Mouse (Mus musculus) lung, postnatal 10 days (tissue): ENCODE measurements around the gene Zbtb38.

ENCODE experiments used
- DNase-seq: peaks from one replicate; pipeline ENCODE4 v3.0.0; 2021

Zbtb38 gene

DNA sequence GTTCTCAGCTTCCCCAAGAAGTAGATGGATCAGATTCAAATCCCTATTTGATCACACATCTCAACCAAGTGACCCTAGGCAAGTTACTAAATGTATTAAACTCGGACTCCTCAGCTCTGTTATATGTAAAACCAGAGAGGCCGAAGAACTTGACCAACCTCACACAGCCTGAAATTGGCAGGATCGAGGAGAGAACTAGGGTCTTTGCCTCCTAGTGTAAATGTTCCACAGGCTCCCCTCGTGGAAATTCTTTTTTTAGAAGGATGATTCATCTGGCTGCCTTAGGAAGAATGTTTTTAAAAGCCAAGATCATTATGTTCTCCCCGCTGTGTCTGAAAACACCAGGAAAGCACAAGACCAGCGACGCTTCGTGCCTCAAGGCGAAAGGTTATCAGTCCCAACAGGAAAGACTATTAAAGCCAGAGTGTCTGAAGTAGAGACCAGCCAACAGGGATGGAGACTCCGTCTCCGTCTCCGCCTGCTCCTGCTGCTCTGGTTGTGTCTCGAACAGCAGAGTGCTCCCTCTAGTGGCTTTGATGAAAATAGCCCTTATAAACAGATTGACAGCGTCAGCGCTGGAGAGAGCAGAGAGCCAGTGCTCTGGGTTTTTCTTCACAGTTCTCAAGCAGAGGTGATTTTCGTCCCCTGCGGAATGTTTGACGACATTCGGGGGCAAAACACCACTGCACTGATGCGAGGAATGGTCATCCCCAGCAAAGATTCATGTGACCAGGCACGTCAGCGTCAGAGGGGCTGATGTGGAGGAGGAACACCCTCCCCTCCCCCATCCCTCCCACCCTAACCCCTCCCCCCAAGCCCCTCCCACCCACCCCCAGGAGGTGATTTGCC, 6.3 kb upstream of the Zbtb38 start:
- peak; percentile 90 for DNase-seq

DNA sequence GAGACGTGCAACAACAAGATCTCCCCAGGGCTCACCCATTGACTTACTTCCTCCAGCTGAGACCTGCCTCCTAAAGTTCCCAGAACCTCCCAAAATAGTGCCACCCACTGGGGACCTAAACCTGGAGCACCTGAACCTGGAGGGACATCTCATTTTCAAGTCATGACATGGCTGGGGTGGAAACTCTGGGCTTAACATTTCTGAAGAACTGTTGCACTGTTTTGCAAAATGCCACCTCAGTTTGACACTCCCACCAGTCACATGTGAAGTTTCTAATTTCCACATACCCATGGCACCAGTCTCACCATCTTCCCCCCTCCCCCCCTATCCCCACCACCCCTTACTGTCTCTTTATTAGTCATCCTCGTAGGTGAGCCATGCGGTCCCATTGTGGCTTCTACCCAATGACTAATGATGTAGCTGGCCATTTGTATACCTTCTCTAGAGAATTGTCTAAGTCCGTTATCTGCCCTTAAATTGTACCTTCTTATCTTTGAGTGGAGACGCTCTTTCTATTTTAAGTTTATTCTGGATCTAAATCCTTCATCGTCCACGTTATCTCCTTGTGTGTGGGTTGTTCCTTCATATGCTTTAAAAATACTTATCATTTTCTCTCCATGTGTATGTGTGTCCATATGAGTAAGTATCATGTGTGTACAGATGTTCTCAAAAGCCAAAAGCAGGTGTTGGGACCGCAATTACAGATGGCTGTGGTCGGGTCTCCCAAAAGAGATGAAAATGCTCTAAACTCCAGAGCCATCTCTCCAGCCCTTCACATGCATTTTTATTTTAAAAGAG, 4.2 kb upstream of the Zbtb38 start:
- no peak for DNase-seq

DNA sequence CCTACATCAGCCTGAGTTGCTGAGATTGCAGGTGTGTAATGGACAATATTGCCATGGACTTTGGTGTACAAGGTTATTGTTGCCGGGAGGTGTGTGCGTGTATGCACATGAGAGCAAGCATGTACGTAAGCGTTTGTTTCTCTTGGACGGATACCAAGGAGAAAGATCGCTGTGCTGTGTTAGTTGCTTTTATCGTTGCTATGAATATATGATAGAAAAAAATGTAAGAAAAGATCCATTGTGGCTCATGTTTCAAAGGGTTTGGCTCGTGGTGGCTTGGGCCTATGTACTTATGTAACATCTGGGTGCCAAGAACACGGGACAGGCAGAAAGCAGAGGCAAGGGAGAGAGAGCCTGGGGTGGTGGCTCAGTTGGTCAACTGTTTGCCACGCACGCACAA, 3.1 kb upstream of the Zbtb38 start:
- no peak for DNase-seq

DNA sequence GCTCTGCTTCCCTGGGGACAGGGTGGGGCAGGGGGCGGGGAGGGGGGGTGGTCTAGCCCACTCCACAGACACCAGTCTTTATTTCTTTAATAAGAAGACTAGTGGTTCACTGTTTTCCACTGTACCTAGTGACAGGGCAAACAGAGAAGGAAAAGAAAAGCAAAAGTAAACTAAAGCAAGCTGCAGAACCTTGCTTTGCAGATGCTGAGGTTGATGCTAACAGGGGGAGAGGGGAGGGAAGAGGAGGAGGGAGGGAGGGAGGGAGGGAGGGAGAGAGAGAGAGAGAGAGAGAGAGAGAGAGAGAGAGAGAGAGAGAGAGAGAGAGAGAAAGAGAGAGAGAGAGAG, 2.0 kb upstream of the Zbtb38 start:
- DNase-seq, result no peak

DNA sequence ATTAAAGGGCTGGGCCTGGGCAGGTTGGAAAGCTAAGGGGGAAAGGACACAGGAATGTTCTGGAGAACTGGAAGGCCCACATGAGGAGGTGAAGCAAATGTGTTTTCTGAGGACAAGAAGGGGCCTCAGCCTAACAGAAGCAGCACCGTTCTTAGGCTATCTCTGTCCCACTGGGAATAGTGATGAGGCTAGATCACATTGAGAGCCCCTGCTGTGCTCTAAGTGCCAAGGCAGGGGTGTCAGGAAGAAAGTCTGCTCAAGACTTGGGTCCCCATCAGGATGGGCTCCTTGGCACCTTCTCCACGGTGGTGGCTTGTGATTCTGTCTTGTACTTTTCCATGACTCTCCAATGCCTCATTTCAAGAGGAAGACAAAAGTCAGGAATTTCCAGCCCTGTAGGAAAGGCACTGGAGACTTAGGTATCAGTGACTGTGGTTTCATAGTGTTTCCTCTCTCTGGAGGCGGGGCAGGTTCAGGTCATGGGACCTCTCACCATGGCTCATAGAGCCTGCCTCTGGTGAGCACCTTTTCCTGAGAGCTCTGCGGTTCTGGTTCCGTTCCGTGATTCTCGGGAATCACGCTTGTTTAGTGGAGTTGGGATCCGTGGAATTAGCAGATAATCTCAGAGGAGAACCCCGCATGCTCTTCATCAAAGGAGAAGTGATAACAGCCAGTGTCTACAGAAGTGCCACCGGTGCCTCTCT, 1.4 kb upstream of the Zbtb38 start:
- no peak for DNase-seq

DNA sequence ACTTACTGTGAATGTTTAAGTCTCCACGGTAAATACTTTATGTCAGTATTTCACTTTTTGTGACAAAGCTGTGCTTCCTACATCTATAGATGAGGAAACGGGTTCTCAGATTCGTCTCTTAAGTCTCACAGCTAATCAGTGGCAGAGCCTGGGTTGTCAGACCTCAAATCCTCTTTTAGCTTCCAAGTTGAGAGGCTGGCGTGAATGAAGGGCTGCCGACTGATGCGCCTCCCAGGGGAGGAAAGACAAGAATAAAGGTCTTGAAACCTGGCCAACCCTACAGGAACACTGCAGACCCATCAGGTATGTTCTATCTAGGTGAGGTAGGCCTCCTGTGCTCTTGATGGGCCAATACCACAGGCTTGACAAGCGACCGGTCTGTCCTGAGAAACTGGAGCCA, 761 bp upstream of the Zbtb38 start:
- no peak for DNase-seq

DNA sequence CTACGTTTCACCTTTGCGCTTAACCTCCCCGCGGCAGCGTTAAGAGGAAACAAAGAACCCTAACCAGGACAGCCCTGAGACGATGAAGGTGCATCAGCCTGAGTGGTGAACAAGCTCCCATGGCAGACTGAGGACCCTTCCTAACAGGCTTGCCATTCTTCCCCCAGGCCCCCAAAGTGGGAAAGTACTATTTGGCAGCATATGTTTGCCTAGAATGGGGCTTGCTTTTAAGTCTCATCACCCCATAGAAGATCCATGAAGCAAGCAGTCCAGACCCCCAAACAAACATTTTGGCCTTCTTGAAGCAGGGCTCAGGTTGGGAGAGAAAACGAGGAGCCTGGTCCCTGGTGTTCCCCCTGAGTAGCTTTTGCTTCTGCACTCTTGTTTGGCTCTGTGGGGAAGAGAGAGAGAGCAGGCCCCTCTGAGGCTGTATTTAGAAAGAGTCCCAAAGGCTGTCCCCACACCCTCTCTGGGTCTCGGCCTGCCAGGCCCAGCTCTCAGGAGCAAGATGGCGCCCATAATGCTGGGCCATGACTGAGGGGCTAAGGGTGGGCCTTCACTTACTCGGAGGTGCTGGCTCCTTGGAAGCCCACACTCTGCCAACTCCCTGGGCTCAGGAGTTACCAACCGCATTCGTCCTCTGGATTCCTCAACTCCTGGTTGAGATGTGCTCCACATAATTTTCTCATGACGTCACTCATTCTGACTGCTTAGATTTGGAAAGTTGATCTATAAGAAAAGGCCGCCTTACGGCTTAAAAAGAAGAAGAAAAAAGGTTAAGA, 619 bp downstream of the Zbtb38 start:
- no peak for DNase-seq

DNA sequence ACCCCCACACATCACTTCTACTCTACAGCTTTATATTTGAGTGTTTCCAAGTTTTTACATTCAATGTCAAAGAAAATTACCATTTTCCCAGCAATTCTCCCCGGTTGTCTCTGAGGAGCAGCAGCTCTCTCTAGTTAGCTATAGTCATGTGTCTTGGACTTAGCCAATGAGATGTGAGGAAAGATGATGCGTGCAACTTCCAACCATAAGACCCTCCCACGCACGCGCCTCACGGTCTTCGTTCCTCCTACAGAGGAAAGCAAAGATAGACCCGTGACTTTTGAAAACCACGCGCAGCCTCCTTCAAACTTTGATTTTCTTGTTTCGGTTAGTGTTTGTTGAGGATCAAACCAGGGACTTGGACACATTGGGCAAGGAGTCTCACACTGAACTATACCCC, 2.0 kb downstream of the Zbtb38 start:
- DNase-seq, result no peak

DNA sequence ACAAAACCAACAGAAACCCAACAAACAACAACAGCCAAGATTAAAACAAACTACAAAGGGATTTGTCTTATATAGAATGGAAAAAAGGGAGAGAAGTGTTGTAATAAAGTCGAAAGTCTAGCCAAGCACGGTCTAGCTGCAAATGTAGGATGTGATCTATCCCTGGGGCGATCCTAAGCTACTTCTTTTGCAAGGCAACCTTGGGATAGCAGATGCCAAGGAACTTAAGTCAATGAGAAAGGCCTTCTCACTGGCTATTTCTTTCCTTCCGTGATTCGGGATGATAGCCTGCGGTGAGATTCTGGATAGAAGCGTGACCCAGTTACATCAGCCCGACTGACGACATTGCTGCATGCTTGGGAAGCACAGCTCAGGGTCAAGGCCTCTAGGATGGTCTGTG, 6.1 kb downstream of the Zbtb38 start:
- DNase-seq, result no peak

DNA sequence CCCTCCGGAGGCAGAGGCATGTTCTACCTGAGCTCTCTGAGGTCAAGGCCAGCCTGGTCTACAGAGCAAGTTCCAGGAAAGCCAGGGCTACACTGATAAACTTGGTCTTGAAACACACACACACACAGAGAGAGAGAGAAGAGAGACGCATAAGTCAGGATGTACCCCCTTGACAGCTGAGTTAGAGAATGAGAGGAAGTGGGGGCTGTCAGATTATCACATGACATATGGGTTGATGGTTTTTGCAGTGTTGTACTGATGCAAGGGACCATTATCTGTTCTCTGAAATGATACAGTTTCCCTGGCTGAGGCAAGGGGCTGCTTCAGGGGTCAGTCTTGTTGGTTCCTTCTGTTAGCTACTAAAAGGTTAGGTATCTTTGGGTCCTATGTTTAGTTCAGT, 7.7 kb downstream of the Zbtb38 start:
- DNase-seq, result no peak

DNA sequence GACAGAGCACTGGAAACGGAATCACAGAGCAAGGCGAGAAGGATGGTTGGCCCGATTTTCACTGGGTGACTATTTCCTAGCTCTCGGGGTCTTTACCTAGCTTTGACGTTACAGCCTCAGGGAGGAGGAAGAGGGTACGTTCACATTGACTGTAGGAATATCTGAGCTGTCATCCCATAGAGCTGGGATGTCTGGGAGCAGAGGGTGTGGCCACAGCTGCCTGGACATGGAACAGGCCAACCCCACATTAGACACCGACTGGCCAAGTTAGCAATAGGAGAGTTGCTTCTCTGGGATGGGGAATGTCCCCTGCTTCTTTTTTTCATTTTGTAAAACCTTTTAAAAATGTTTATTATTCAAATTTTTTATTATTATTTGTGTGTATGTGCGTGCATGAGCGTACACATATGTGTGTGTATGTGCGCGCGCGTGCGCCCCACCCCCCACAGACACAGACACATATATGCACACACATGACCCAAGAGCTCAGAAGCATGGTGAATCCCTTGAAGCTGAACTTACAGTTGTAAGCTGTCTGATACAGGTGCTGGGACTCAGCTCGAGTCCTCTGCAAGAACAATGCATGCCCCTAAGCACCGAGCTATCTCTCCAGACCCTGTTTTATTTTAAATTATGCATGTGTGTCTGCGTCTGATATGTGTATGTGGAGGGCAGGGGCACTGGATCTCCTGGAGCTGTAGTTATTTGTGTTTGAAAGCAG, 11.1 kb downstream of the Zbtb38 start:
- DNase-seq, result no peak

DNA sequence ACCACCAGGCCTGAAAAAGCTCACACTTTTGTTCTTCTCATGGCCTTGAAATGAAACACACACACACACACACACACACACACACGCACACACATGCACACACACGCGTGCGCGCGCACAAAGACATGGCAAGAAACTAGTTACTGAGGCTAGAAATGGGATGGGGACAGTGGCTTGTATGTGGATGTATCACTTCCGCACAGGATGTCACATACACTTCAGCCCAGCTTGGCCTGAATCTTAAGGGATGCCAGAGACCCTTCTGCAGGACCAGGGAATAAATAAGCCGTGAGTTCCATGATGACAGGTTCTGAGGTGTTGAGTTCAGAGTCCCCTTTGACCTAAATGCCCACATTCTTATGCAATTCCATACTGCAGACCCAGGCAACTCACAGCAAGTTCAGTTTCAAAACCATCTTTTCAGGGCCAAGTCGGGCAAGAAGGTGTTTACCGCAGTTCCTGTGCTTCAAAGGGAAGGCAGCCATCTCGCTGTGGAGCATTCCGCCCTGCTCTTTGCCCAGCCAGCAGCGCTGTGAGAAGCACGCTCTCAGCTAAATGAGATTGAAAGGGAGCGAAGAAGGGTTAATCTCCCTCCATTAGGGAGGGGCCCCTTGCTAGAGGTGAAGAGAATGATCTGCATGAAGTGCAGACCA, 11.8 kb downstream of the Zbtb38 start:
- no peak for DNase-seq

DNA sequence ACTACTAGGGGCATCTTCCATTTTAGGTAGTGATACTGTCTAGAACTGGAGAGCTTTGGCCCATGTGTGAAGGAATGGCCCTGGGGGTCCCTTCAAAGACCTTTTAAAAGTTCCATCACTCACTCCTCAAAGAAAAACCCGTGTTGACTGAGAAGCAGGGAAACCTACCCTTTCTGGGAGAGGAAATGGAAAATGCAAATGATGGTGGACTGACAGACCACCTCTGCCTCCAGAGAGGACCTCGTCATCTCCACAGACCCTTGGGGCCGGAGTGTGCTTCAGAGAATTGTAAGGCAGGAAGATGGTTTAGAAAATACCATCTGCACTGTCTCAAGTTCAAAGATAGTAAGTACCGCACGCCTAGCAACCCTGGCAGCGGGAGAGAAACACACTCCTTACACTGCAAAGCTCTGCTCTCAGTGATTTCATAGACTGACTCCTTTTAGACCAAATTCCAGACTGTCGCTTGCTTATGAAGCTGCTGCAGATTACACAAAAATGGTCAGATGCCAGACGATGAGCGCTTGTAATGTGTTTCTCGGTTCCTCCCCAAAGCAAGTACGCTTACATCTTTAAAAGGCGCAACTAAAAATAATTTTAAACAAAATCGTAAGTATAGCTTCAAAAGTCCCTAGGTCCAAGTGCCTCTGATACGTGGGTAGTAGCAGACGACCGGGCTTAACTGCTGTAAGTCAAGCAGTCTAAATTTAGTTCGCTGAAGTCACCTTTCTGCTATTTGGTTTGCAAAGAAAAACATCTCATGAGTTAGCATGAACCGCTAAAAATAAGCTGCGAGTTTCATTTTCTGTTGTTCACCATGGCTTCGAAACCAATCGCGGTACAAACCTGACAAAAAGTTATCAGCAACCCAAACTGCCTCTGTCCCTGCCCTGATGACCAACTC, 12.6 kb downstream of the Zbtb38 start:
- DNase-seq, result peak; percentile 75

DNA sequence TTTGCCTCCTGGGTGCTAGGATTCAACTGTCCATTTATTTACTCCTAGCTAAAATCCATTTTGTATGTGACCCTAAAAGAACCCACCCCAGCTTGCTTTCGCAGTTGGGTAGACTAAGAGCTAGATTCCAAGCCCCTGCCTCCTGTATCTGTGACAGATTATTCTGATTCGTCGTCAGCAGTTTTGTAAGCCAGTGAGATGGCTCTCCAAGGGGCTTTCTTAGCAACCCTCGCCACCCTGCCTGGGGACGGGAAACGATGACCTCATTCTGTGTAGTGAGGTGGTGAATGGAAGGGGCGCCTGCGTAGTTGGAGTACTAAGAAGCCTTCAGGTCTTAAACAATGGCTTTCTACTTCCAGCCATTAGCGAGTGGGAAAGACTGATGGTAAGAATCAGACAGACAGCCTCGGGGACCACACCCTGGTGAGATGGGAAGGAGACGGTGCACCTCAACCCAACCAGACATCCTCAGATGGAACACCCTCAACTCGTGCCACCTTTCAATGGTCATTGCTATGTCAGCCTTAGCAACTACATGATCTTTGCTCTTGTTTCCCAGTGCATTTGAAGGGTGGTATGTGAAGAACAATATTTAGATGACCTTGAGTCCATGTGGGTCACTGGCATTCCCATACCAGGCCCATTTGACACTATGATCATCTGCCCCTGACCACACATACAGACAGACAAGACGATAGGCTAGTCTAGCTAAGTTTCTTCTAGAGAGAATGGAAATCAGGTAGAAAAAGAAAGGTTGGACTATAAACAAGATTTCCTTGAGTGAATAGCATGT, 13.9 kb downstream of the Zbtb38 start:
- no peak for DNase-seq

DNA sequence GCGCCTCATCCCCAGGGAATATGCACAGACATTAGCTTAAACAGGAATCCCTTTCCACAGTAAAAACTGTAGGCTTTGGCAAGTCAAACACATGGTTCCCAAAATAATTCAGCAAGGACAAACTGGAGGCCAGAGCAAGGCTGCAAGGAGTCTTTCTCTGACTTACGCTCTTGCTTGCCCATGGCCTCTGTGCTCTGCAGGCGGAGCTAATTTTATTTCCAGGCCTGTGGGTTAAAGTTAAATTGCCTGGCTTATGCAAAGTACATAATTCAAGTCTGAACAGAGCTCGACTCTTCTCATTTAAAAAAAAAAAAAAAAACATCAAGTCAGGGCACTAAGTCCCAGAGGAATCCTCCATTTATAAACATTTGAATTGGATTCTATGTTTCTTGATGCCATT, 16.7 kb downstream of the Zbtb38 start:
- DNase-seq, result no peak

DNA sequence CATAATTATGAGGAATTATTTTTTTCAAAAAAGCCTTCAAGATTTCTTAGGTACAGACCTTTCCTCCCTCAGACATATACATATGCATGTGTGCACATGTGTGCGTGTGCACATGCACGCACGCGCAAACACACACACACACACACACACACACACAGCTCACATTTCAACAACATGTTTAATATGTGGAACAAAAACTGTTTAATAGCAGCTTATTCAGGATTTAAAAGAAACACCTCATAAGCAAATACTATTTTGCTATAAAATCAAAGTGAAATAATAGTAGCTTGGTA, 19.3 kb downstream of the Zbtb38 start:
- DNase-seq, result no peak

DNA sequence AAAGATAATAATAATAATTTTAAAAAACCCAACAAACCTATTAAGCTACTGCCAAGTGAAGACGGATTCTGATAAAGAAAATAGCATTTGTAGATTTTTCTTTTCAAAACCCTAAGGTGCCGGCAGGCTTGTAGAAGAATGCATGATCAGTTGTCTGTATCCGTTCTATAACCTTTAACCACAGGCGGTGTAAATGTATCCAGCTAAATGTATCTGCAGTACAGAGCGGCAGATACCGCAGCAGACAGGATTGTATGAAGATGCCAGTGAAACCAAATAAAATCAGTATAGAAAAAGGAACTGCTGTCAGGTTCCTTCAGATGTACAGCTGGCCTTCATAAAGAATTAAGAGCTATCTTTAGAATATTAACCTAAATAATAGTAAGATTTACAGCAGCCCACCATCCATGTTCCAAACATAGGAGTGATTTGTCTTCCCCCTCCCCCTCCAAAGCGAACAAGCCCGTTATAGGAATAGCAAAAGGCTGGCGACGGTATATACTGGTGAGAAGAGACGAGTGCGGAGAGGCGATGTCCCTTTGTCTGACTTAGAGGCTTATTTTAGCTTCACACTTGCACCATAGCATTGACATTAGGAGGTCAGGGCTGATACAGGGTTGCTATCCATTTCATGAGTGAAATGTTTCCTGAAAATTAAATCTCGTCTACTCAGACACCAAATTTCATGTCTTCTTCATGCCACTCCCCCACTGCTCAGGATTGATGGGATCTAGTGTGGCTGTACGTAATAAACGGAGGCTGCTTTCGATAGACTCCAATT, 19.8 kb downstream of the Zbtb38 start:
- no peak for DNase-seq

DNA sequence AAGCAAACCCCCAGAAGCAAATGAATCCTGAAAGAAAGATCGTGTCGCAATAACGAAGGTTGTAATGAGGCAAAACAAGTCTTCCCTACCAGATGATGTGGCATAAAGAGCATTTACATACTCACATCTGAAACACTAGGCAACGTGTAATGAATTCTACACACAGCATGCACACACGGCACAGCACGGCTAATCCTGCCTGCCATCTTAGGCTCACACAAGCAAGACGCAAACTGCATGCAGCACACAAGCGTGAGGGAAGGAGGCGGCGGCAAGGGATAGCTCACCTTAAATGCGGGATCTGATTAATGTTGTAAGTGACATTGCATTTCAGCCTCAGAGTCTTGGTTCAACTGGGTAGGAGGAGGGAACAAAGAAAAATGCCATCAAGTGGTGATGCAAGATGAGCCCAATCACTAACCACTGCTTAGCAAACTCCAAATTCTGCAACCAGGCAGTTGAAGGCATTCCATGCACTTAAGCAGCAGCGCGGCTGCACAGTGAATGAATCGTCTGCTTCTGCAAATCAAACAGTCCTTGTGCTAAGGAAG, 20.6 kb downstream of the Zbtb38 start:
- no peak for DNase-seq
